Mouse (Mus musculus): Measurements from ENCODE around the gene Oxsr1. TPM values are rescaled to one million over a fixed set of nuclear protein-coding genes. Genes with fewer than 3 reads are reported as not detected.
"Not testable (repeated sequence)": the region's sequence is repeated elsewhere in the genome, so short reads cannot be mapped to it uniquely, and the experiment has no call there.

The Oxsr1 gene
- total RNA-seq, 2 experiments from 2014 or later, result 30.7 to 35.3 TPM

DNA sequence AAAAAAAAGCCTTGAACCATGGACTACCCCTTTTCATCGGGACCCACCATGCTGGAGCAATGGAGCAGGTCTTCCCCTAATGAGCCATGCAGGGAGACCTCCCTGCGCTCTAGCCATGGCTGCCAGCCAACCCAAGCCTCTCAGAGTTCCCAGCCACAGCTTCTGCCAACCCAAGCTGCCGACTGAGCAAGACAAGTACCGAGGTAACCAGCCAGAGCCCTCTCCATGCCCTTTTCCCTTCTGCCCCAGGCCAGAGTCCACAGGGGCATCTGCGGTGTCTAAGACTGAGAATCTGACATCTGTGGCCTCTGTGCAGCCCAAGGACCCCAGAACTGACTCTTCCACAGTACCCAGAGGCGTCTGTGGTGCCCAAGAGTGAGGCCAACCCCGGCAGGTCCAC lies 45.9 kb downstream of the Oxsr1 start:
- DNase-seq (ENCODE audit: low spot score in 2 of 2), result peak in 1 of 2 experiments; percentile 29

GRCm38 (mm10) chr9:119274814-119275213 lies 47.4 kb downstream of the Oxsr1 start:
- not testable (repeated sequence) for DNase-seq (ENCODE audit: low spot score in 2 of 2)

DNA sequence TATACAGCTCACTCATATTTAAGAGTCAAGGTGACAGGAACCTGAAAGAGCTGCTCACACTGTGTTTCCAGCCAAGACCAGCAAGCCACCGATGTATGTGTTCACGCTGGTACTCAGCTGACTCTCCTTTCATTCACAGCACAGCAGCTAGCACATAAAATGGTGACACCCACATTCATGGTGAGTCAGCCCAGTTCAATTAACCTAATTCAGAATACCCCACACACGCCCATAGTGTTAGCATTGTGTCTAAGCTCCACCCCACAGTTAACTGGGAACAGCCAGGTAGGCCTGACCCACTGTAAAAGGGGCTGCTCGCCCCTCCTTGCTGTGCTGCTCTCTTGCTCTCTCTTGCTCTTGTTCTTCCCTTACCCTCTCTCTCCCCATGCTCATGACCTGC lies 50.7 kb downstream of the Oxsr1 start:
- no peak for DNase-seq (ENCODE audit: low spot score in 2 of 2)

GRCm38 (mm10) chr9:119268588-119269145 lies 53.6 kb downstream of the Oxsr1 start:
- DNase-seq (ENCODE audit: low spot score in 2 of 2), result no peak

DNA sequence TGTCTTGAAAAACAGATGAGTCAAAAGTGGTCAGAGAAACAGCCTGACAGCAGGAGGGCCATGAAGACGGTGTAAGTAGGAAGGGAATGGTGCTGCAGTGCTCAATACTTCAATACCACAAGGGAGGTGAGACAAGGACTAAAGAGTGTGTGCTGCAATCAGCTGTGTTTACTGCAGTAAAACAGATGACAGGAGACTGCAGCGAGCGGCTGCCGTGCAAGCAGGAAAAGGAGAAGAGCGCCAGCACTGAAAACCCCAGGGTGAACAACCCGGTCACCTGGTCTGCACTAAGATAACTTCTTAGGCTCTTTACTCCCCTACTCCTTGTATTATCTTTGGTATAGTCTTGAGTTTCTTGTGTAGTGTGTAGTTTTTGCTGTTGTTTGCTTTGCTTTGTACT lies 54.1 kb downstream of the Oxsr1 start:
- DNase-seq (ENCODE audit: low spot score in 2 of 2), result no peak

- DNase-seq (ENCODE audit: low spot score in 2 of 2), result not testable (repeated sequence)
Measured at GRCm38 (mm10) chr9:119266121-119266395, 56.2 kb downstream of the Oxsr1 start.

DNA sequence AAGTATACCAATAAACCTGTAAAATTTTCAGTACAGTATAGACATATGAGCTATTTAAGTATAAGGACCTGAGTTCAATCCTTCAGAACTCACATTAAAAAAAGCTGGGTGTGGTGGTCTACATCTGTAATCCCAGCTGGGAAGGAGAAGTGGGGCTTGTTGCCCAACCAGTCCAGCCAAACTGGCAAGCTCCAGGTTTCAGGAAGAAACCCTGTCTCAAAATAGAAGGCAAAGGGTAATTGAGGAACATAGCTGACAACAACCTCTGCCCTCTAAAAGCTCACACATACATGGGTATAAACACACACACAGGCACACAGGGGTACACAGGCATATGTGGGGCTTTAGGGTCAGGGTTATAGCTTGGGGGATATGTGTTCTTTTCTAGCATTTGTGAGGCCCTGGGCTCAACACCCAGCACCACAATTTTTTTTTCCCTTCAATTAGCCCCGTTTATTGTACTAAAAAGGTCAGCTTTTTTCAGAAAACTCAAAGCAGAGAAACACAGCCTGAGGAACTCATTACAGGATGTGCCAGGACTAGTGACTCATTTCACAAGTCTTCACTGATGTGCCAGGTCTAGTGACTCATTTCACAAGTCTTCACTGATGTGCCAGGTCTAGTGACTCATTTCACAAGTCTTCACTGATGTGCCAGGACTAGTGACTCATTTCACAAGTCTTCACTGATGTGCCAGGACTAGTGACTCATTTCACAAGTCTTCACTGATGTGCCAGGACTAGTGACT lies 56.7 kb downstream of the Oxsr1 start:
- DNase-seq (ENCODE audit: low spot score in 2 of 2), result not testable (repeated sequence)

DNA sequence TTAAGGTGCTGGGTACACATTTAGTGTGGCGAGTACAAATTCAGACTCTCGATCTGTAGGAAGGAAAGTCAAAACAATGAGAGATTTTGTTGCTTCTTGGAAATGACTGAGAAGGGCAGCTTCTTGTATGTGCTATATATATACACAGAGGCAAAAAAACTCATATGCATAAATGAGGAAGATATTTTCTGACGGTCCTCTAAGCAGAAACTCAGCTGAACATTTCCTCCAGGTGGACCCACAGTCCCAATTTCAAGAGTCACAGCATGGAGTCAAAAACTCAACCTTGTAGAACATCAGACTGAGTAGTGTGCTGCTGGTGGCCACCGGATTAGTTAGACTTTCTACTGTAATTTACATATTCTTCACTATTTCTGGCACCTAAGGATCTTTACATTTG lies 59.2 kb downstream of the Oxsr1 start:
- no peak for DNase-seq (ENCODE audit: low spot score in 2 of 2)

DNA sequence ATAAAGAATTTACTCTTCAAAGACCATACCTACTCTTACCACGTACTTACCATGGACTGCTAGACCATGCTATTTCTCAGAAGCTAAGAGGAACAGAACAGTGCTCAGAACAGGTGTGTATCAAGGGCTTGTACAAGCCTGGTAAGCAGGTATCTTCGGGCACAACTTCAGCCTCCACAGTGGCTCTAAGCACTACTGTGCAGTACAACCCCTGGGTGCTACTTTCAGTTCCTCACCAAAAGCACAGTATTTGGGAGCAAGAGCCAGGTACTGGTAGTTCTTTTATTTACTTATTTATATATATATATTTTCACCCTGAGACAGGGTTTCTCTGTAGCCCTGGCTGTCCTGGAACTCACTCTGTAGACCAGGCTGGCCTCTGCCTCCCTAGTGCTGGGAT lies 61.4 kb downstream of the Oxsr1 start:
- no peak for DNase-seq (ENCODE audit: low spot score in 2 of 2)

DNA sequence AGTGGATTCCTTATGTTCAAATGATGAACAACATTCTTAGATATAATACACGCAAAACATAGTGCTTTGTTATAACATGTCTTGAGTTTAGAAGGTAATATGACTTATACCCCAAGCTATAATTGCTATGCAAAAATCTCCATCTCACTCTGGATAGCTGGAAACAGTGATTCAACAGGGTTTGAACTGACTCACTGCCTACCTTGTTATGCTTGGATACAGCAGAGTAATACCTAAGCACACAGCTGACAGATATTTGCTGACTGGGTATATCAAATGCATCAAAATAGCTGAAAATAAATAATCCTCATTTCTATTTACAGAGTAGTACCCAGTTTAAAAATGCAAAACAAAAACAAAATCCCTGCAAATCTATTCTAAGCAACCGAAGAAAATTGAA lies 63.4 kb downstream of the Oxsr1 start:
- no peak for DNase-seq (ENCODE audit: low spot score in 2 of 2)

- DNase-seq (ENCODE audit: low spot score in 2 of 2), result no peak
Measured at GRCm38 (mm10) chr9:119258128-119258527, 64.1 kb downstream of the Oxsr1 start.

- DNase-seq (ENCODE audit: low spot score in 2 of 2), result no peak
Measured at GRCm38 (mm10) chr9:119256161-119256560, 66.1 kb downstream of the Oxsr1 start.

DNA sequence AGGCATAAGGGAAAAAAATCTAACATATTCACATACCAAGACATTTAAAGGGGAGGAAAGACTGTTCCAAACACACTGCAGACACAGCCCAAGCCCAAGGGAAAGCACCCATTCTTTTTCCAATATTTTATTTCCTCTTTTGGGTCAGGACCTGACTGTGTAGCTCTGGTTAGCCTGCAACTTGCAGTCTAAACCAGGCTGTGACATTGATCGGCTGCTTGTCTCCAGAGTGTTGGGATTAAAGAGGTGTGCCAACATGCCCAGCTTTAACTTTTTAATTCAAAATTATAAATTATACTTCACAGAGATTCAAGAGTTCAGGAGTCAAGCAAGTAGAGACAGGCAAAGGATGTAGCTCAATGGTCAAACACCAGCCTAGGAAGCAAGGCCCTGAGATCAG lies 67.1 kb downstream of the Oxsr1 start:
- DNase-seq (ENCODE audit: low spot score in 2 of 2), result no peak

GRCm38 (mm10) chr9:119254187-119254586 lies 68.0 kb downstream of the Oxsr1 start:
- DNase-seq (ENCODE audit: low spot score in 2 of 2), result no peak

- no peak for DNase-seq (ENCODE audit: low spot score in 2 of 2)
Measured at GRCm38 (mm10) chr9:119247996-119248395, 74.2 kb downstream of the Oxsr1 start.

DNA sequence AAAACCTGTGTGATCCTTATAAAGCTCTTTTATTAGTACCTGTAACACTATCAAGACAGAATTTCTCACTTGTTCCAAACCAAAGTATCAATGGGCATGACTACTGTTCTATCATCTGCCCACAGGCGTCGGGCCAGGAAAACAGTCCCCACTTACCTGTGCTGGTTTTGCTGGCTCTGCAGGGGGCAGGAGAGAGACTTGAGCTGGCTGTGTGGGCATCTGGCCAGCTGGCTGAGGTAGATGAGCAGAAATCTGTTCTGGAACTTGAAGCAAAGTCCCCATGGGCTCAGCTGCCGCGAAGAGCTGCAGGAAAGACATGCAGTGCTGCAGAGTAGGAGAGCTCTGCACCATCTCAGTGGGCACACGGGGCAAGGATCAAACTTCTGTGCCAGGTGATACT lies 75.4 kb downstream of the Oxsr1 start:
- no peak for DNase-seq (ENCODE audit: low spot score in 2 of 2)

- no peak for DNase-seq (ENCODE audit: low spot score in 2 of 2)
Measured at GRCm38 (mm10) chr9:119243981-119244380, 78.2 kb downstream of the Oxsr1 start.

DNA sequence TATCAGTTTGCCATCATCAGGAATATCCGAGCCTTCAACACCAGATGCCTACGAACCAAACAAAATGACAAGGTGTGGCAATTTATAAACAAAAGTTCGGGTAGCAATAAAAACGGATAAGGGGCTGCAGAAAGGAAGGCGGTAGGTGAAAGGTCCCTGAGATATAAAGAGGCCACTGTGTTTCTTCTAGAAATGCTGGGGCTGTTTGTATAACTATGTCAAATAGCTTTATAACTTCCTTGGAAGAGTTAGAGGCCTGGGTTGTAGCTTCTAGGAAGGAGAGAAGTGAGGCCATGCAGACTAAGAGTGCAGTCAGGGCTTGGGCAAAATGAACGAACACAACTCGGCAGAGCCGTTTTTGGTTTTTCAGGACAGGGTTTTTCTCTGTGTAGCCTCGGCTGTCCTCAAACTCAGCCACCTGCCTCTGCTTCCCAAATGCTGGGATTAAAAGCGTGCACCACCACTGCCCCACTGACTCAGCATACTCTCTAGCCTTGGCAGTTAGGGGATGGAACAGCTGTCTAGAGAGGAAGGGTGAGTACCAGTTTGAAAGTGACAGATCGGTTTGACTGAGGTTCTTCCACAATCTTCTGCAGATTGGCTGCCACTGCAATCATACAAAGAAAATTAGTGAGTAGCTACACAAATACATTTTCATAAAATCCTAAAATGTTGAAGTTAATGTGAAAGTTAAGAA lies 80.9 kb downstream of the Oxsr1 start:
- DNase-seq (ENCODE audit: low spot score in 2 of 2), result no peak

GRCm38 (mm10) chr9:119240286-119240997 lies 81.8 kb downstream of the Oxsr1 start:
- no peak for DNase-seq (ENCODE audit: low spot score in 2 of 2)

GRCm38 (mm10) chr9:119239274-119239673 lies 83.0 kb downstream of the Oxsr1 start:
- DNase-seq (ENCODE audit: low spot score in 2 of 2), result no peak

DNA sequence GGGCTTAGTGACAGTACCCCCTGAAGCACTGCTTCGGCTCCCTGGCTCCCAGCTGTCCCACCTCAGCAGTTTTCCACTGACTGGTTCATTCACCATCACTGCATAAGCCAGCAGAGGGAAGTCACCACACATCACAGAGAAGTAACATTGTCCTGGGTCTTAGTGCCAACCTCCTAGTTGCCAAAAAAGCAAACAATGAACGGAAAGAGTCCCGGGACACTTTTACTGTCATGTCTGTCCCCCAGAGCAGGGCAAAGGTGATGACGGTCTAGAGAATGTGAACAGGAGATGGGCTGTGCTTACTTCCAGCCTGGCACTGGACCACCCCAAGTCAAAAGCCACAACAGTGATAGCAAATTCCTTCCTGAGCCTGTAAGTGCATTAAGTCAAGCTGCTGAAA lies 83.4 kb downstream of the Oxsr1 start:
- DNase-seq (ENCODE audit: low spot score in 2 of 2), result no peak

- DNase-seq (ENCODE audit: low spot score in 2 of 2), result no peak
Measured at GRCm38 (mm10) chr9:119231552-119231951, 90.7 kb downstream of the Oxsr1 start.
